Comparison of ENCODE assay signal across 8 mouse cellular contexts in genomic region chr9:20642101-20642895, GRCm38 (mm10). TPM values are rescaled to one million over a fixed set of nuclear protein-coding genes. Genes with fewer than 3 reads are reported as not detected.
A peak's percentile ranks its signal among the peaks of the same experiment; 100 is the strongest.
DNase-seq lines count a peak whose midpoint lies in the region; ATAC-seq and TF ChIP-seq lines count a peak whose summit lies in the region.

Ubl5 (plus strand) TSS chr9:20642878.

- WGBS in heart, embryonic 14.5 days = under 1% methylated on average over 51 of the region's 51 CpGs
- under 1% methylated on average over 51 of the region's 51 CpGs for WGBS in kidney, postnatal 0 days
- WGBS in lung, adult 2 months = 2% methylated on average over 51 of the region's 51 CpGs
- under 1% methylated on average over 51 of the region's 51 CpGs for WGBS in neural tube, embryonic 15.5 days

- H3K9ac ChIP-seq in ES-Bruce4 (ENCODE audit: low read depth, poor library complexity, severe bottlenecking) = peak within 1 kb of the TSS; percentile 75
- H3K9ac ChIP-seq in heart, embryonic 14.5 days (ENCODE audit: low read length) = peak within 1 kb of the TSS; percentile 98
- peak within 1 kb of the TSS; percentile 79 for H3K9ac ChIP-seq in kidney, postnatal 0 days (ENCODE audit: low read depth, low read length)
- H3K9ac ChIP-seq in neural tube, embryonic 15.5 days (replicated peaks) = peak within 1 kb of the TSS; percentile 81

- H3K4me3 ChIP-seq in ES-Bruce4 (ENCODE audit: low read depth, low read length) = peak within 1 kb of the TSS; percentile 99
- peak within 1 kb of the TSS; percentile 91 for H3K4me3 ChIP-seq in embryonic fibroblast, embryonic 13.5 days (ENCODE audit: insufficient read depth, low read length)
- H3K4me3 ChIP-seq in heart, embryonic 14.5 days (ENCODE audit: control insufficient read depth in 1 of 2, insufficient read depth in 1 of 2, low read depth in 1 of 2, low read length in 2 of 2) = peak within 1 kb of the TSS; percentile 90 to 96
- H3K4me3 ChIP-seq in kidney, postnatal 0 days (replicated peaks; ENCODE audit: low read depth, low read length) = peak within 1 kb of the TSS; percentile 90
- peak within 1 kb of the TSS; percentile 96 for H3K4me3 ChIP-seq in lung, adult 2 months (replicated peaks; ENCODE audit: extremely low read depth, low read depth, low read length)
- H3K4me3 ChIP-seq in neural tube, embryonic 15.5 days (replicated peaks) = peak within 1 kb of the TSS; percentile 90

- no peak for TF ChIP-seq EP300 in ES-Bruce4 (IDR thresholded peaks at IDR 0.05; ENCODE audit: insufficient read depth, low read depth, low read length)

- peak; percentile 92 for ATAC-seq in heart, embryonic 14.5 days (ENCODE audit: insufficient number of reproducible peaks, insufficient read depth, low FRiP score, low read depth)
- peak; percentile 93 for ATAC-seq in kidney, postnatal 0 days (replicated peaks; ENCODE audit: low FRiP score, low read depth)
- peak; percentile 91 for ATAC-seq in neural tube, embryonic 15.5 days (ENCODE audit: low FRiP score)

- H3K9me3 ChIP-seq in ES-Bruce4 (replicated peaks; ENCODE audit: control insufficient read depth, insufficient read depth, low read length, poor library complexity, severe bottlenecking) = no peaks in the 10 kb centered on the region
- no peaks in the 10 kb centered on the region for H3K9me3 ChIP-seq in heart, embryonic 14.5 days (ENCODE audit: control insufficient read depth, low read length)
- H3K9me3 ChIP-seq in kidney, postnatal 0 days (replicated peaks; ENCODE audit: low read length) = no peaks in the 10 kb centered on the region
- H3K9me3 ChIP-seq in neural tube, embryonic 15.5 days (replicated peaks) = no peaks in the 10 kb centered on the region

- H3K27me3 ChIP-seq in ES-Bruce4 (ENCODE audit: control insufficient read depth, insufficient read depth, low read length, poor library complexity, severe bottlenecking) = no peaks in the 10 kb centered on the region
- H3K27me3 ChIP-seq in heart, embryonic 14.5 days (ENCODE audit: control insufficient read depth, insufficient read depth, low read length) = no peaks in the 10 kb centered on the region
- H3K27me3 ChIP-seq in kidney, postnatal 0 days (ENCODE audit: insufficient read depth, low read length) = no peaks in the 10 kb centered on the region
- no peaks in the 10 kb centered on the region for H3K27me3 ChIP-seq in neural tube, embryonic 15.5 days (replicated peaks)

- H3K27ac ChIP-seq in ES-Bruce4 (ENCODE audit: insufficient read depth, low read length) = peak within 1 kb of the TSS; percentile 16
- H3K27ac ChIP-seq in embryonic fibroblast, embryonic 13.5 days (ENCODE audit: insufficient read depth, low read length) = peak within 1 kb of the TSS; percentile 19
- peak within 1 kb of the TSS; percentile 97 to 98 for H3K27ac ChIP-seq in heart, embryonic 14.5 days (replicated peaks in 1 of 2; ENCODE audit: control insufficient read depth in 1 of 2, insufficient read depth in 1 of 2, low read depth in 2 of 2, low read length in 2 of 2)
- H3K27ac ChIP-seq in kidney, postnatal 0 days = peak within 1 kb of the TSS; percentile 93
- peak within 1 kb of the TSS; percentile 94 for H3K27ac ChIP-seq in neural tube, embryonic 15.5 days (replicated peaks)

- no peak for TF ChIP-seq POLR2A in ES-Bruce4 (IDR thresholded peaks at IDR 0.05; ENCODE audit: insufficient read depth, low read length)
- peak; percentile 86 for TF ChIP-seq POLR2A in embryonic fibroblast, embryonic 13.5 days (IDR thresholded peaks at IDR 0.05; ENCODE audit: low read depth, low read length)
- no peak for TF ChIP-seq POLR2A in lung, adult 2 months (IDR thresholded peaks at IDR 0.05; ENCODE audit: borderline replicate concordance, extremely low read depth, low read depth, low read length)

- peak within 1 kb of the TSS; percentile 99 for H3K4me2 ChIP-seq in heart, embryonic 14.5 days (ENCODE audit: low read length)
- peak within 1 kb of the TSS; percentile 77 for H3K4me2 ChIP-seq in kidney, postnatal 0 days (ENCODE audit: low read length)
- peak within 1 kb of the TSS; percentile 98 for H3K4me2 ChIP-seq in neural tube, embryonic 15.5 days

- peak; percentile 55 for DNase-seq in adrenal gland, adult 8-10 months
- peak; percentile 99 for DNase-seq in kidney, postnatal 0 days (ENCODE audit: low spot score)
- peak; percentile 51 for DNase-seq in lung, adult 2 months
- DNase-seq in urinary bladder, postnatal 10 days (ENCODE audit: low spot score) = peak; percentile 46

- no peaks in the 10 kb centered on the region for H3K4me1 ChIP-seq in ES-Bruce4 (ENCODE audit: control insufficient read depth, insufficient read depth, low read length)
- no peaks in the 10 kb centered on the region for H3K4me1 ChIP-seq in embryonic fibroblast, embryonic 13.5 days (ENCODE audit: control insufficient read depth, insufficient read depth, low read length)
- H3K4me1 ChIP-seq in heart, embryonic 14.5 days (ENCODE audit: control insufficient read depth in 2 of 2, insufficient read depth in 2 of 2, low read length in 2 of 2) = peaks cover 4 to 22% of the 10 kb centered on the region in 2 experiments
- peaks cover 6% of the 10 kb centered on the region; the same call in 1 of the 2 replicates for H3K4me1 ChIP-seq in kidney, postnatal 0 days (replicated peaks; ENCODE audit: insufficient read depth, low read length)
- peaks cover 17% of the 10 kb centered on the region for H3K4me1 ChIP-seq in lung, adult 2 months (ENCODE audit: control insufficient read depth, insufficient read depth, low read length)
- peaks cover 53% of the 10 kb centered on the region for H3K4me1 ChIP-seq in neural tube, embryonic 15.5 days

- H3K36me3 ChIP-seq in ES-Bruce4 (ENCODE audit: control insufficient read depth, insufficient read depth, low read length, poor library complexity, severe bottlenecking) = peaks cover 7% of the 10 kb centered on the region; the same call in 1 of the 2 replicates
- H3K36me3 ChIP-seq in heart, embryonic 14.5 days (ENCODE audit: control insufficient read depth, insufficient read depth, low read length) = peaks cover 33% of the 10 kb centered on the region
- peaks cover 19% of the 10 kb centered on the region for H3K36me3 ChIP-seq in kidney, postnatal 0 days (ENCODE audit: insufficient read depth, low read length)
- H3K36me3 ChIP-seq in neural tube, embryonic 15.5 days = peaks cover 28% of the 10 kb centered on the region

- no peak for TF ChIP-seq CTCF in ES-Bruce4 (IDR thresholded peaks at IDR 0.05; ENCODE audit: low read depth, low read length)
- no peak for TF ChIP-seq CTCF in embryonic fibroblast, embryonic 13.5 days (IDR thresholded peaks at IDR 0.05; ENCODE audit: borderline replicate concordance, insufficient read depth, low read length)
- no peak; the same call in 1 of the 2 replicates for TF ChIP-seq CTCF in kidney, postnatal 0 days (IDR thresholded peaks at IDR 0.05; ENCODE audit: low read depth)
- no peak for TF ChIP-seq CTCF in lung, adult 2 months (IDR thresholded peaks at IDR 0.05; ENCODE audit: insufficient read depth, low read length)

RNA-seq across cellular contexts. Expression of gene Ubl5, which starts in this region (rescaled TPM):
- polyA plus RNA-seq in ES-Bruce4 (2011; ENCODE audit: insufficient read depth, insufficient read length, low read depth, missing spikeins) = 288 and 314 TPM in 2 replicates
- total RNA-seq in adrenal gland, adult 8-10 months (2022) = 100 to 1,000 TPM; 273 to 388 (median 339) TPM
- 243 and 252 TPM in 2 replicates for polyA plus RNA-seq in embryonic fibroblast, embryonic 13.5 days (2011; ENCODE audit: insufficient read length, low read depth, missing spikeins)
- polyA plus RNA-seq in heart, embryonic 14.5 days (2014; fragmentation: Nextera tagmentation; extraction: Ambion mirVana) = 345 and 375 TPM in 2 replicates
- 446 and 511 TPM in 2 replicates for polyA plus RNA-seq in kidney, postnatal 0 days (2015; fragmentation: Nextera tagmentation; extraction: Ambion mirVana)
- 172 and 176 TPM in 2 replicates for polyA plus RNA-seq in lung, adult 2 months (2012; rRNA removed)
- 463 and 500 TPM in 2 replicates for polyA plus RNA-seq in neural tube, embryonic 15.5 days (2015; fragmentation: Nextera tagmentation; extraction: Ambion mirVana)

Comparison
In these comparisons a context has a peak if more than half of its experiments do, and no peak if none do; other contexts are left out.
1. Peak in every context shown above with its lines: DNase-seq, ATAC-seq, H3K4me3 ChIP-seq and H3K27ac ChIP-seq.
2. H3K27ac ChIP-seq: peak in every context shown above with its lines; median percentile 98 in heart, embryonic 14.5 days; 94 in neural tube, embryonic 15.5 days; 93 in kidney, postnatal 0 days; 19 in embryonic fibroblast, embryonic 13.5 days; 16 in ES-Bruce4.
3. DNase-seq: peak in every context shown above with its lines; median percentile 99 in kidney, postnatal 0 days; 55 in adrenal gland, adult 8-10 months; 51 in lung, adult 2 months; 46 in urinary bladder, postnatal 10 days.